Mouse (Mus musculus) lung, postnatal 0 days (tissue): ENCODE results near the gene Nipbl. TPM values are rescaled to one million over a fixed set of nuclear protein-coding genes. Genes with fewer than 3 reads are reported as not detected.
A peak's percentile ranks its signal among the peaks of the same experiment; 100 is the strongest.

Experiments used
- ATAC-seq: fragments of 200-750 bp; cut with Nextera tagmentation; 2 replicates; pipeline ENCODE4 v1.8.0; 2017; ENCODE audit warnings: moderate library complexity
- DNase-seq: peaks from one replicate; pipeline ENCODE4 v3.0.0-alpha.2; 2016; ENCODE audit warnings: low spot score
- H3K27ac ChIP-seq: fragments of 300-500 bp; sonication (generic); 2 replicates; pipeline ENCODE4 v1.5.1; 2014; ENCODE audit warnings: antibody characterized with exemption, mild to moderate bottlenecking, low read length, mixed read lengths
- H3K27me3 ChIP-seq: fragments of 300-500 bp; sonication (generic); replicated peaks from 2 replicates; pipeline ENCODE4 v1.6.1; 2014; ENCODE audit warnings: low read length, mixed read lengths; ENCODE audit not compliant: insufficient read depth
- H3K36me3 ChIP-seq: fragments of 300-500 bp; sonication (generic); 2 replicates; pipeline ENCODE4 v1.6.1; 2014; ENCODE audit warnings: low read length, mixed read lengths; ENCODE audit not compliant: insufficient read depth
- H3K4me1 ChIP-seq: fragments of 300-500 bp; sonication (generic); 2 replicates; pipeline ENCODE4 v1.6.1; 2014; ENCODE audit warnings: antibody characterized with exemption, low read depth, low read length, mixed read lengths; ENCODE audit not compliant: insufficient read depth
- H3K4me2 ChIP-seq: fragments of 300-500 bp; sonication (generic); replicated peaks from 2 replicates; pipeline ENCODE4 v1.6.1; 2014; ENCODE audit warnings: low read depth, mild to moderate bottlenecking, low read length, moderate library complexity, mixed read lengths
- H3K4me3 ChIP-seq: fragments of 300-500 bp; sonication (generic); 2 replicates; pipeline ENCODE4 v1.5.1; 2014; ENCODE audit warnings: low read depth, low read length
- H3K9ac ChIP-seq: fragments of 300-500 bp; sonication (generic); replicated peaks from 2 replicates; pipeline ENCODE4 v1.6.1; 2014; ENCODE audit warnings: low read depth, mild to moderate bottlenecking
- H3K9me3 ChIP-seq: fragments of 300-500 bp; sonication (generic); 2 replicates; pipeline ENCODE4 v1.6.1; 2016; ENCODE audit warnings: low read length, mixed read lengths
- CTCF ChIP-seq: IDR thresholded peaks from 2 replicates; pipeline ENCODE4 v1.5.1; 2016; ENCODE audit warnings: antibody characterized with exemption, mild to moderate bottlenecking
- EP300 ChIP-seq: IDR thresholded peaks from 2 replicates; pipeline ENCODE4 v1.6.1; 2016; ENCODE audit warnings: antibody characterized with exemption, mild to moderate bottlenecking, control low read depth
- WGBS: fragments of 180-500 bp; shearing (Covaris S2); extraction: QIAGEN DNeasy Blood & Tissue Kit; methylation state at CpG from one replicate; pipeline ENCODE4 v1.1.7; 2014; 5-methylcytosine and 5-hydroxymethylcytosine counted together
- polyA plus RNA-seq: library from polyadenylated mRNA; unstranded; fragments of >200 nt; fragmentation: Nextera tagmentation; extraction: Ambion mirVana; gene quantifications from 2 replicates; pipeline ENCODE4 v1.2.1, GENCODE M21; 2015

Gene Nipbl
- polyA plus RNA-seq, 1 experiment from 2014 or later = 15.1 TPM

GRCm38 (mm10) chr15:8302944-8303343 is 141.3 kb downstream of the Nipbl start:
- WGBS = 84% methylated on average over 10 of the region's 10 CpGs
- Histone ChIP-seq H3K27me3 (no peaks in the 10 kb centered on the region), H3K9me3 (no peaks in the 10 kb centered on the region), H3K27ac (no peak overlapping the region), H3K36me3 (peaks cover 29% of the 10 kb centered on the region), H3K4me1 (no peaks in the 10 kb centered on the region), H3K9ac (no peak overlapping the region), H3K4me3 (no peak overlapping the region), H3K4me2 (no peak overlapping the region)
- TF ChIP-seq CTCF (no peak), EP300 (no peak)
- ATAC-seq (no peak), DNase-seq (no peak)

GRCm38 (mm10) chr15:8294150-8294549 is 150.1 kb downstream of the Nipbl start:
- no peak for TF ChIP-seq CTCF
- no peak for TF ChIP-seq EP300
- Histone ChIP-seq H3K36me3 (peaks cover 57% of the 10 kb centered on the region), H3K4me2 (no peak overlapping the region), H3K4me1 (no peaks in the 10 kb centered on the region), H3K4me3 (no peak overlapping the region), H3K9ac (no peak overlapping the region), H3K9me3 (no peaks in the 10 kb centered on the region), H3K27me3 (no peaks in the 10 kb centered on the region), H3K27ac (no peak overlapping the region)
- DNase-seq = no peak
- ATAC-seq = no peak
- 93% methylated on average over 6 of the region's 6 CpGs for WGBS

DNA sequence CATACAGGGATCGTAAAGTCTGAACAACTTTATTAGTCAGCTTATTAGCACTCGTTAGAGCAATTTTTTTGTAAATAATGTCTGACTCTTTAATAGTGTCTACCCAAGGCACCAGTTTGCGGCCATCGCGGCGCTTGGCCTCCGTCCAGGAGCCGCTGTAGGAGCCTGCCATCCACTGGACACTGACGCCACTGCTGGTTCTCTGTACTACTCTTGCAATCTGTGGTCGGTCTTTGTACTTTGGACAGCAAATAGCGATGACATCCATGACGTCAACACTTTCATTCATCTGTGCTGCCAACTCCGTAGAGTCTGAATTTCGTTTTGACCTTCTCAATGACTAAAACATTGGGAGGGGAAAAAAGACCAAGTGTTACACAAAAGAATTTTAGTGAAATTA is 153.0 kb downstream of the Nipbl start:
- Histone ChIP-seq H3K9ac (no peak overlapping the region), H3K4me2 (no peak overlapping the region), H3K4me1 (no peaks in the 10 kb centered on the region), H3K36me3 (peaks cover 44% of the 10 kb centered on the region), H3K9me3 (no peaks in the 10 kb centered on the region), H3K27ac (no peak overlapping the region), H3K4me3 (no peak overlapping the region), H3K27me3 (no peaks in the 10 kb centered on the region)
- 0 out of 2 replicates have a peak, but pooled peaks have one; percentile 23 for ATAC-seq
- no peak for DNase-seq
- TF ChIP-seq EP300 (no peak), CTCF (no peak)
- WGBS = 85% methylated on average over 14 of the region's 14 CpGs

DNA sequence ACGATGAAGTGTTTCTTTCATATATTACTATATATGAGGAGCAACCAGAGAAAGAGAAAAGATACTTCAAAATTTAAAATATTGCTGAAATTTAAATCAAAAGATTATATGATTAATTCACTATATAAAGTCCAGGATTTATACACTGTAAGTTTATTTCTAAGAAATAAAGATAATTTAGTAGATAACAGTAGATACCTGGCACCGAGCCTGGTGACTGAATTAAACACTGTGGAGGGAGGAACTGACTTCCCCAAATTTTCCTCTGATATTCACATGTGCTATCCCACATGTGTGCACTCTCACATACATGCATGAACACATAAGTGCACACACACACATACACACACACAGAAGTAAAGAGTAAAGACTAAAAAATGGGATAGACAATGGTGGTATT is 162.1 kb downstream of the Nipbl start:
- no peak for ATAC-seq
- no peaks in the 10 kb centered on the region for H3K9me3 ChIP-seq
- H3K27ac ChIP-seq = no peak overlapping the region
- H3K9ac ChIP-seq = no peak overlapping the region
- no peaks in the 10 kb centered on the region for H3K27me3 ChIP-seq
- WGBS = 59% methylated on average over 2 of the region's 2 CpGs
- H3K36me3 ChIP-seq = no peaks in the 10 kb centered on the region
- no peak for DNase-seq
- H3K4me2 ChIP-seq = no peak overlapping the region
- H3K4me3 ChIP-seq = no peak overlapping the region
- no peak for TF ChIP-seq CTCF
- TF ChIP-seq EP300 = no peak
- H3K4me1 ChIP-seq = no peaks in the 10 kb centered on the region

GRCm38 (mm10) chr15:8281701-8282100 is 162.6 kb downstream of the Nipbl start:
- Histone ChIP-seq H3K27me3 (no peaks in the 10 kb centered on the region), H3K27ac (no peak overlapping the region), H3K36me3 (no peaks in the 10 kb centered on the region), H3K4me3 (no peak overlapping the region), H3K9ac (no peak overlapping the region), H3K4me1 (no peaks in the 10 kb centered on the region), H3K9me3 (no peaks in the 10 kb centered on the region), H3K4me2 (no peak overlapping the region)
- DNase-seq (no peak), ATAC-seq (no peak)
- TF ChIP-seq CTCF (no peak), EP300 (no peak)
- WGBS = 56% methylated on average over 7 of the region's 7 CpGs

GRCm38 (mm10) chr15:8279929-8280610 is 164.2 kb downstream of the Nipbl start:
- H3K9me3 ChIP-seq = no peaks in the 10 kb centered on the region
- no peak overlapping the region for H3K9ac ChIP-seq
- no peaks in the 10 kb centered on the region for H3K4me1 ChIP-seq
- ATAC-seq = peak; percentile 81
- peak overlapping the region; percentile 43 for H3K4me3 ChIP-seq
- no peaks in the 10 kb centered on the region for H3K36me3 ChIP-seq
- 41% methylated on average over 18 of the region's 20 CpGs for WGBS
- H3K4me2 ChIP-seq = peak overlapping the region; percentile 69
- H3K27ac ChIP-seq = no peak overlapping the region
- peak; percentile 64 for DNase-seq
- H3K27me3 ChIP-seq = no peaks in the 10 kb centered on the region
- no peak for TF ChIP-seq CTCF
- no peak for TF ChIP-seq EP300
